Mouse (Mus musculus): ENCODE measurements around the gene Tctn1. TPM values are rescaled to one million over a fixed set of nuclear protein-coding genes. Genes with fewer than 3 reads are reported as not detected.

Gene Tctn1
- polyA plus RNA-seq, 1 experiment: 5.1 TPM

- TF ChIP-seq GATA1 (IDR thresholded peaks at IDR 0.05; ENCODE audit: low read length): no peak
Observed at GRCm38 (mm10) chr5:122268858-122269604, 4.8 kb upstream of the Tctn1 start.

GRCm38 (mm10) chr5:122267899-122268298 is 3.6 kb upstream of the Tctn1 start:
- no peak for TF ChIP-seq GATA1 (IDR thresholded peaks at IDR 0.05; ENCODE audit: low read length)

DNA sequence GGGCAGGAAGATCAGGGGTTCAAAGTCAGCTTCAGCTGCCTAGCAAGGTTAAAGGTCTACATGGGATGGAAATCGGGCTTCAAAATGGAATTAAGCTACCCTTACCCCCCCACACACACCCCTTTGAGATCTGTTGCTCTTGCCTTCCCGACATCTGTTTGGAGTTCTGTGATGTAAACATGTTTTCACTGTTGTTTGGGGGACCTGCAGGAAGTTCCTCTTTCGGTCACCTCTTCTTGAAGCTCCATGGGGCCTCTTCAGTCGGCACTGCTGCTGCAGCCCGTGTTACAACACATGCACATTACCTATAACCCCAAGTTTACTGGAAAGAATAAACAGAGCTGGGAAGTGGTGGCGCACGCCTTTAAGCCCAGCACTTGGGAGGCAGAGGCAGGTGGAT is 2.9 kb upstream of the Tctn1 start:
- no peak for TF ChIP-seq GATA1 (IDR thresholded peaks at IDR 0.05; ENCODE audit: low read length)

- TF ChIP-seq GATA1 (IDR thresholded peaks at IDR 0.05; ENCODE audit: low read length): no peak
Observed at GRCm38 (mm10) chr5:122265942-122266341, 1.7 kb upstream of the Tctn1 start.

GRCm38 (mm10) chr5:122265187-122265586 is 927 bp upstream of the Tctn1 start:
- TF ChIP-seq GATA1 (IDR thresholded peaks at IDR 0.05; ENCODE audit: low read length): no peak

GRCm38 (mm10) chr5:122262104-122262503 is 2.2 kb downstream of the Tctn1 start:
- peak; percentile 24 for TF ChIP-seq GATA1 (IDR thresholded peaks at IDR 0.05; ENCODE audit: low read length)

- no peak for TF ChIP-seq GATA1 (IDR thresholded peaks at IDR 0.05; ENCODE audit: low read length)
Observed at GRCm38 (mm10) chr5:122258027-122258741, 6.1 kb downstream of the Tctn1 start.

DNA sequence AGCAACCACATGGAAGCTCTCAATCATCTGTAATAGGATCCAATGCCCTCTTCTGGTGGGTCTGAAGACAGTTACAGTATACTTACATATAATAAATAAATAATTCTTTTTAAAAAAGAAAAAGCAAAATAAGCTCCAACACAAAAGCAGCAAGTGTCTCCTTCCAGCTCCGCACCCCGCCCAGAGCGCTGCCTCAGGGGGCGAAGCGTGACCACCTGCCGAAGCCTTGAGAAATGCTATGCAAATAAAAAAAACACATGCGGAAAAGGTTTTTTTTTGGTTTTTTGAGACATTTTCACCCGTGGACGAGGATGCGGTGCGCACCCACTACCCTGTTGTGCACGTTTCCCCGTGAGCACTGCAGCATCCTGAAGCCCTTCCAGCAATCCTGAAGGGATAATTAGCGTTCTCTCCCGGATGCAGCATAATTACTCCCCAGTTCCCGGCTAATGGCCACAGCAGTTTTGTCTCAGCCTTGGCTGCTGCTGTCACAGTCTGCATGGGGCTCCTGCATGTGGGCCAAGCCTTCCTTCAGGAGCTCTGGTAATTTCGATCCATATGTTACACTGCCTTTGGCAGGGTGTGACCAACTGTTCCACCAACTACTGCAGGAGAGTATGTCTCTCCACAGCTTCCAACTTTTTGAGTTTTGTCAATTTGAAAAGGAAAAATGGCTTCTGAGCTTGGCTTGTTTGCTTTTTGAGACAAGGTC is 12.2 kb downstream of the Tctn1 start:
- no peak for TF ChIP-seq GATA1 (IDR thresholded peaks at IDR 0.05; ENCODE audit: low read length)

DNA sequence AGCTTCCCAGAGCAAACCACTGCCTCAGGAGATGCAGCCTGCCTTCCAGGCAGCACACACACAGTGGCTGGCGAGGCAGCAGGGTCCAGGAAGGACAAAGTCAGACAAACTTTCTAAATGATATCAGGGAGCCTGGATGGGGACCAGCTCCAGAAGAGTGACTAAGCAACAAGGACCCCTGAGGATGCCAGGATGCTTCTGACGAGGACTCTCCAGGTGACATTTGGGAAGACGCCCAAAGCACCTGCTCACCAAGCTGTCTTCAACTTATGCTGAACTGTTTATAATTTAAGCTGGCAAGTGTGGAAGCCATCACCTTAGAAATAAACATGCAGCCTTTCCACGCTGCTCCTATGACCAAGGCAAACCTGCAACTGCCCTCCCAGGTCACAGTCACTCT is 15.0 kb downstream of the Tctn1 start:
- no peak for TF ChIP-seq GATA1 (IDR thresholded peaks at IDR 0.05; ENCODE audit: low read length)

GRCm38 (mm10) chr5:122247934-122248333 is 16.3 kb downstream of the Tctn1 start:
- TF ChIP-seq GATA1 (IDR thresholded peaks at IDR 0.05; ENCODE audit: low read length): no peak

- TF ChIP-seq GATA1 (IDR thresholded peaks at IDR 0.05; ENCODE audit: low read length): no peak
Observed at GRCm38 (mm10) chr5:122247529-122247928, 16.7 kb downstream of the Tctn1 start.

DNA sequence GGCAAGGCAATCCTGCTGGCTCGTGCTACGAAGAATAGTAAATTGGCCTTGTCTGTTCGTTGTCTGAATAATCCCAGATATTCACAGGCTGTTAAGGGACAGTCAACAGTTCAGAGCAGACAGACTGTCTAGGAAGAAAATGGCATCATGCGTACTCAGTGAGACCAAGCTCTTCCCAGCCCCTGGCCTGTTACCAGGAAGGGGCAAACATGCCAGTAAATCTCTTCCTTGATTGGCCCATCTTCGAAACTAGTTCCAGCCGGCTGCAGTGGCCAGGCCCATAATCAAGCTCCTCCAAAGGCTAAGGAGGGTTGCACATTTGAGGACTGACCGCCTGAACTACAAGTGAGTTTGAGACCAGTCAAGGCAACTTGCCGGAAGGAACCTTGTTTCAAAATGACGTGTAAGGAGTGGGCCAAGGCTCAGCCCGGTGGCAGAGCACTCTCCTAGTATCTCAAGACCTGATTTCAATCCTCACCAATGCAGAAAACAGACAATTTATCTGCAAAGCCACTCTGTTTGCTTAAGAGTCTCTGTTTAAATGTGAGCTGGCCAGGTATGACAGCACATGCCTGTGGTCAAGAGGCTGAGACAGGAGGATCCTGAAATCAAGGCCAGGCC is 17.6 kb downstream of the Tctn1 start:
- TF ChIP-seq GATA1 (IDR thresholded peaks at IDR 0.05; ENCODE audit: low read length): no peak

DNA sequence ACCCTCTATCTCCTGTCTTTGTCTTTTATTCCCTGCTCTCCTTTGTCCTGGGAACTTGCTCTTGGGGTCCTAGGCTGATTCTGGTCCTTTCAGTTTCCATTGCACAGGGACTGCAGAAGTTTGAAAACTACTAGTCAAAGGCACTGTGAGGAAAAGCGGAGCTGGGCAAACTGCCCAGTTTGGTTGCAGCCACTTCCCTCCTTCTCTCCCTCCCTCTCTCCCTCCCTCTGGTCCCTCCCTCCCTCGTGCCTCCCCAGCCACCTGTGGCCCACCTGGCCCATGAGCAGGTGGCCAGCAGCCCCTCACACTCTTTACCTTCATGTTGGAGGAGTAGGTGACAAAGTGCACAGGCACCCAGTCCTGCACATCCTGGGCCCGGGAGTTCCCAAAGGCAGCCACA is 19.1 kb downstream of the Tctn1 start:
- no peak for TF ChIP-seq GATA1 (IDR thresholded peaks at IDR 0.05; ENCODE audit: low read length)

DNA sequence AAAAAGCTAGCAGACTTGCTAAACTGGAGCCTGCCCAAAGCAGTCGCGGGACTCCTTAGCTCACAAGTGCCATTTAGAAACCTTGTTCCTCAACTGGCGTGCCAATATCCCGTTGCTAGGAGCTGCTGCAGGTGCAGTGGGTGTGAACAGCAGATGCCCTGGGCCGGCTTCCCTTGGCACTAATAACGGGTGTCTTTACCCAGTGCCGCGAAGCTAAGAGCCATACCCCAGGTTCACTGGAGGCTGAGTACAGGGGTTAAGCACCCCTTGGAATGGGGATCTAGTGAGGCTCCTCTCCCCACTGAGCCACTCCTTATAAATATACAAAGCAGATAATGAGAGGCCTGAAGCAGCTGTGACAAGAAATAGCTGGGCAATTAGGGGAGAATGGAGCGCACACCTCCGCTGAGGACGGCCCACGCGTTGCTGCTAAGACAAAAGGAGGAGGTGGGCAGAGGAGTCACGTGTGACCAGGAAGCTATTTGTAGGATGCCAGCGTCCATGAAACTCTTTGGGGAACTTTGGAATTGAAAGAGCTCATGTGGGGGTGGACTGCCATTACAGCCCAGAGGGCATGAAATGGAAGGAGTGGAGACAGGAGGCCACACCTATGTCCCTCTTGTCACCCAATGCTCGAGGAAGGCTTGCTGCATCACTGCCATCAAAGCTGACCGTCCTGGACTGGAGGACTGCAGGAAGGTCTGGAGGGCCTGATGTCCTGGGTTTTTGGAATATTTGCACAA is 20.3 kb downstream of the Tctn1 start:
- no peak for TF ChIP-seq GATA1 (IDR thresholded peaks at IDR 0.05; ENCODE audit: low read length)

DNA sequence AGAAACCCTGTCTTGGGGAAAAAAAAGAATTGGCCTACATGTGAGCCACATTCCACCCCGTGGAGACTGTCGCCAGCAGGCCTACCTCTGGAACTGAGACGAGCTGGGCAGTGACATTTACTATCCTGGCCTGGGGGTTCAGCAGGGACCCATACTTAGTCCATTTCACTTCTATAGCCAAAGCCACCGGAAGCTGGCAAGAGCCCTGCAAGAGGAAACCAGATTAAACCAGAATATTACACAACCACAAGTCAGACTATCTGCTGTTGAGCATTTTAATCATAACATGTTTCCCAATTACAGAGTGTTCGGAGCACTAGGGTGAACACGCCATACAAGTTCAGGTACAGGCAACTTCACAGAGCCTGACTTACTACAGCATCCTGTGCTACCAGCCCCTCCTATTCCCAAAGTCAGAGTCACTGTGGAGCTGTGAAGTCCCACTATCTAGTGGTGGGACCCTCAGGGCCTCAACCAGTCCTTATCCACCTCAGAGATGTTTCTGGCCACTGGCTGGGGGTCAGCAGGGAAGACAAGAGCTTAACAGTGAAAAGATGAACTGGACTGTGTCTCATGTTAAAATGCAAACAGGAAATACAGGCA is 21.6 kb downstream of the Tctn1 start:
- no peak for TF ChIP-seq GATA1 (IDR thresholded peaks at IDR 0.05; ENCODE audit: low read length)

Data from G1E-ER4 (cell line).